Mouse (Mus musculus) embryo, embryonic 11.5 days (tissue): ENCODE data around the gene Trim75.
A peak's percentile ranks its signal among the peaks of the same experiment; 100 is the strongest.

ENCODE experiments used
- DNase-seq: peaks from one replicate; pipeline ENCODE4 v3.0.0-alpha.2; 2012; ENCODE audit warnings: low read depth, low spot score

The Trim75 gene

GRCm38 (mm10) chr8:64944831-64945230, 42.8 kb downstream of the Trim75 start:
- no peak for DNase-seq

- no peak for DNase-seq
These were observed 44.7 kb downstream of the Trim75 start for GRCm38 (mm10) chr8:64942946-64943345.

- peak; percentile 62 for DNase-seq
These were observed 46.1 kb downstream of the Trim75 start for GRCm38 (mm10) chr8:64941495-64941894.

DNA sequence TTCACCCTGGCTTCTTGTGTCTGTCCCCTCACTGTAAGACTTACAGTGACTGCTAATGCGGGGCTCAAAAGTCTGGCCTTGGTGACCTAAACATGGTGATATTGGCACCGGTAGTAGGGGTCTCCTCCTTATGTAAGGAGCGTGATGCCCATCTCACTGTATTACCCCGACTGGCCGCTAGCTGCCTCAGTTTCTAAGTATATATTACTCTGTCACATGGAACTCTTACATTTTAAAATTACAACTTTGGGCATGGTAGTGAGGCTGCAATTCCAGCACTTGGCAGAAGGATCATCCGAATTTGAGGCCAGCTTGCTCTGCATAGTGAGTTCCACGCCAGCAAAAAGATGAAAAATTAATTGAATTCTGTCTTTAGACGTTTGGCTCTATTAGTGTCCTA, 46.6 kb downstream of the Trim75 start:
- no peak for DNase-seq

GRCm38 (mm10) chr8:64934997-64935396, 52.6 kb downstream of the Trim75 start:
- no peak for DNase-seq
